Mouse (Mus musculus) hindbrain, embryonic 15.5 days (tissue): ENCODE results near the gene Csdc2. TPM values are rescaled to one million over a fixed set of nuclear protein-coding genes. Genes with fewer than 3 reads are reported as not detected.
"Not testable (repeated sequence)": the region's sequence is repeated elsewhere in the genome, so short reads cannot be mapped to it uniquely, and the experiment has no call there.

Experiments used
- ATAC-seq: fragments of 200-750 bp; cut with Nextera tagmentation; 2 replicates; pipeline ENCODE4 v1.8.0; 2017; ENCODE audit warnings: low read depth, moderate number of reproducible peaks, moderate TSS enrichment; ENCODE audit not compliant: low FRiP score
- H3K27ac ChIP-seq: fragments of 300-500 bp; sonication (generic); replicated peaks from 2 replicates; pipeline ENCODE4 v1.5.1; 2015; ENCODE audit warnings: mild to moderate bottlenecking, inconsistent platforms
- H3K27me3 ChIP-seq: fragments of 300-500 bp; sonication (generic); 2 replicates; pipeline ENCODE4 v1.6.1; 2015; ENCODE audit warnings: control low read depth, inconsistent platforms
- H3K36me3 ChIP-seq: fragments of 300-500 bp; sonication (generic); 2 replicates; pipeline ENCODE4 v1.6.1; 2015; ENCODE audit warnings: control low read depth, inconsistent platforms
- H3K4me1 ChIP-seq: fragments of 300-500 bp; sonication (generic); replicated peaks from 2 replicates; pipeline ENCODE4 v1.6.1; 2015; ENCODE audit warnings: control low read depth, inconsistent platforms
- H3K4me2 ChIP-seq: fragments of 300-500 bp; sonication (generic); 2 replicates; pipeline ENCODE4 v1.6.1; 2015; ENCODE audit warnings: moderate library complexity, mild to moderate bottlenecking, inconsistent platforms
- H3K4me3 ChIP-seq: fragments of 300-500 bp; sonication (generic); 2 replicates; pipeline ENCODE4 v1.5.1; 2015; ENCODE audit warnings: mild to moderate bottlenecking, inconsistent platforms
- H3K9ac ChIP-seq: fragments of 300-500 bp; sonication (generic); 2 replicates; pipeline ENCODE4 v1.6.1; 2015; ENCODE audit warnings: inconsistent platforms
- H3K9me3 ChIP-seq: fragments of 300-500 bp; sonication (generic); 2 replicates; pipeline ENCODE4 v1.6.1; 2016; ENCODE audit warnings: control low read depth, inconsistent platforms
- WGBS: fragments of 180-500 bp; shearing (Covaris S2); methylation state at CpG from one replicate; pipeline ENCODE4 v1.1.7; 2015; 5-methylcytosine and 5-hydroxymethylcytosine counted together
- polyA plus RNA-seq: library from polyadenylated mRNA; unstranded; fragments of >200 nt; fragmentation: Nextera tagmentation; extraction: Ambion mirVana; gene quantifications from 2 replicates; pipeline ENCODE4 v1.2.1, GENCODE M21; 2015

The Csdc2 gene
- polyA plus RNA-seq, 1 experiment from 2014 or later = 253 TPM

- H3K4me2 ChIP-seq = peak within 1 kb of the TSS; percentile 86
- peak within 1 kb of the TSS; percentile 66 for H3K4me3 ChIP-seq
- peaks cover 3% of the 10 kb centered on the region; the same call in 1 of the 2 replicates for H3K36me3 ChIP-seq
- peak; percentile 96 for ATAC-seq
- H3K27me3 ChIP-seq = no peaks in the 10 kb centered on the region
- H3K27ac ChIP-seq = peak within 1 kb of the TSS; percentile 89
- H3K9me3 ChIP-seq = no peaks in the 10 kb centered on the region
- H3K4me1 ChIP-seq = peaks cover 16% of the 10 kb centered on the region
- peak within 1 kb of the TSS; percentile 73 for H3K9ac ChIP-seq
- whole genome bisulfite sequencing = under 1% methylated on average over 75 of the region's 77 CpGs
Measured at GRCm38 (mm10) chr15:81960171-81961077, 23.9 kb downstream of the Csdc2 start, which contains the start of gene Pmm1. Gene Pmm1 (minus strand): TSS chr15:81960930.

GRCm38 (mm10) chr15:81961078-81961451 lies 24.5 kb downstream of the Csdc2 start:
- WGBS = 4% methylated on average over 7 of the region's 8 CpGs
- H3K9ac ChIP-seq = no peak overlapping the region
- H3K9me3 ChIP-seq = no peaks in the 10 kb centered on the region
- H3K27me3 ChIP-seq = no peaks in the 10 kb centered on the region
- H3K4me2 ChIP-seq = peak overlapping the region; percentile 86
- peak overlapping the region; percentile 66 for H3K4me3 ChIP-seq
- no peaks in the 10 kb centered on the region for H3K36me3 ChIP-seq
- no peak; the same call in 1 of the 2 replicates for ATAC-seq
- peak overlapping the region; percentile 89 for H3K27ac ChIP-seq
- H3K4me1 ChIP-seq = peaks cover 16% of the 10 kb centered on the region

- no peak for ATAC-seq
Measured at GRCm38 (mm10) chr15:81964262-81964661, 27.7 kb downstream of the Csdc2 start.

GRCm38 (mm10) chr15:81964980-81965545 lies 28.5 kb downstream of the Csdc2 start:
- H3K4me2 ChIP-seq = no peak overlapping the region
- H3K27ac ChIP-seq = no peak overlapping the region
- no peaks in the 10 kb centered on the region for H3K27me3 ChIP-seq
- peaks cover 3% of the 10 kb centered on the region for H3K4me1 ChIP-seq
- no peak overlapping the region for H3K4me3 ChIP-seq
- ATAC-seq = no peak
- H3K9me3 ChIP-seq = no peaks in the 10 kb centered on the region
- WGBS = 71% methylated on average over 4 of the region's 4 CpGs
- H3K9ac ChIP-seq = no peak overlapping the region
- no peaks in the 10 kb centered on the region for H3K36me3 ChIP-seq

More at GRCm38 (mm10) chr15:81964262-81964661, 27.7 kb downstream of the Csdc2 start:
- no peaks in the 10 kb centered on the region for H3K36me3 ChIP-seq
- WGBS = 62% methylated on average over 1 of the region's 1 CpGs
- no peaks in the 10 kb centered on the region for H3K27me3 ChIP-seq
- H3K4me2 ChIP-seq = no peak overlapping the region
- H3K4me3 ChIP-seq = no peak overlapping the region
- no peak overlapping the region for H3K9ac ChIP-seq
- peaks cover 11% of the 10 kb centered on the region for H3K4me1 ChIP-seq
- no peaks in the 10 kb centered on the region for H3K9me3 ChIP-seq
- no peak overlapping the region for H3K27ac ChIP-seq

- ATAC-seq = no peak
- Histone ChIP-seq H3K4me1 (no peaks in the 10 kb centered on the region), H3K27me3 (no peaks in the 10 kb centered on the region), H3K4me3 (no peak overlapping the region), H3K9me3 (no peaks in the 10 kb centered on the region), H3K9ac (no peak overlapping the region), H3K4me2 (no peak overlapping the region), H3K36me3 (no peaks in the 10 kb centered on the region), H3K27ac (no peak overlapping the region)
- 90% methylated on average over 10 of the region's 14 CpGs for WGBS
Measured at GRCm38 (mm10) chr15:81966062-81966829, 29.7 kb downstream of the Csdc2 start.

- Histone ChIP-seq H3K27ac (no peak overlapping the region), H3K36me3 (no peaks in the 10 kb centered on the region), H3K9ac (no peak overlapping the region), H3K4me3 (no peak overlapping the region), H3K9me3 (0 out of 2 replicates have a peak, but pooled peaks cover 3% of the 10 kb centered on the region), H3K4me2 (no peak overlapping the region), H3K4me1 (no peaks in the 10 kb centered on the region), H3K27me3 (no peaks in the 10 kb centered on the region)
- no peak for ATAC-seq
- WGBS = 94% methylated on average over 5 of the region's 5 CpGs
Measured at GRCm38 (mm10) chr15:81967821-81968220, 31.3 kb downstream of the Csdc2 start.

GRCm38 (mm10) chr15:81968447-81968846 lies 31.9 kb downstream of the Csdc2 start:
- H3K4me2 ChIP-seq = no peak overlapping the region
- ATAC-seq = no peak
- H3K27ac ChIP-seq = no peak overlapping the region
- H3K4me1 ChIP-seq = no peaks in the 10 kb centered on the region
- no peaks in the 10 kb centered on the region for H3K36me3 ChIP-seq
- 63% methylated on average over 2 of the region's 2 CpGs for WGBS
- no peak overlapping the region for H3K4me3 ChIP-seq
- H3K9me3 ChIP-seq = 0 out of 2 replicates have a peak, but pooled peaks cover 6% of the 10 kb centered on the region
- no peaks in the 10 kb centered on the region for H3K27me3 ChIP-seq
- H3K9ac ChIP-seq = no peak overlapping the region

- H3K27ac ChIP-seq = no peak overlapping the region
- H3K4me3 ChIP-seq = no peak overlapping the region
- ATAC-seq = no peak
- WGBS = 81% methylated on average over 7 of the region's 7 CpGs
- no peaks in the 10 kb centered on the region for H3K36me3 ChIP-seq
- no peaks in the 10 kb centered on the region for H3K4me1 ChIP-seq
- no peaks in the 10 kb centered on the region for H3K27me3 ChIP-seq
- no peak overlapping the region for H3K4me2 ChIP-seq
- H3K9ac ChIP-seq = no peak overlapping the region
- H3K9me3 ChIP-seq = 0 out of 2 replicates have a peak, but pooled peaks cover 6% of the 10 kb centered on the region
Measured at GRCm38 (mm10) chr15:81969173-81969572, 32.6 kb downstream of the Csdc2 start.

- not testable (repeated sequence) for ATAC-seq, H3K9me3 ChIP-seq
- WGBS = 74% methylated on average over 6 of the region's 6 CpGs
Measured at GRCm38 (mm10) chr15:81969635-81970034, 33.1 kb downstream of the Csdc2 start.

GRCm38 (mm10) chr15:81970498-81970897 lies 33.9 kb downstream of the Csdc2 start:
- not testable (repeated sequence) for H3K27ac ChIP-seq, H3K9me3 ChIP-seq, H3K36me3 ChIP-seq, H3K4me1 ChIP-seq, ATAC-seq, H3K27me3 ChIP-seq, H3K4me3 ChIP-seq, H3K9ac ChIP-seq, H3K4me2 ChIP-seq
- 87% methylated on average over 4 of the region's 4 CpGs for WGBS

More at GRCm38 (mm10) chr15:81969635-81970034, 33.1 kb downstream of the Csdc2 start:
- not testable (repeated sequence) for H3K9ac ChIP-seq, H3K4me2 ChIP-seq, H3K36me3 ChIP-seq, H3K4me1 ChIP-seq, H3K27me3 ChIP-seq, H3K27ac ChIP-seq, H3K4me3 ChIP-seq

- not testable (repeated sequence) for H3K4me2 ChIP-seq, H3K36me3 ChIP-seq, ATAC-seq, H3K9me3 ChIP-seq, H3K4me1 ChIP-seq, H3K27ac ChIP-seq, H3K27me3 ChIP-seq, H3K4me3 ChIP-seq, H3K9ac ChIP-seq
- 92% methylated on average over 8 of the region's 8 CpGs for WGBS
Measured at GRCm38 (mm10) chr15:81975156-81975555, 38.6 kb downstream of the Csdc2 start.

GRCm38 (mm10) chr15:81980321-81980720 lies 43.8 kb downstream of the Csdc2 start, which contains the start of gene 1700029P11Rik:
Gene 1700029P11Rik (plus strand): TSS chr15:81980540.
- WGBS = 97% methylated on average over 23 of the region's 23 CpGs
- ATAC-seq = no peak

More at GRCm38 (mm10) chr15:81980321-81980720, 43.8 kb downstream of the Csdc2 start, which contains the start of gene 1700029P11Rik:
- no peak within 1 kb of the TSS for H3K9ac ChIP-seq
- no peak within 1 kb of the TSS for H3K4me2 ChIP-seq
- H3K27ac ChIP-seq = no peak within 1 kb of the TSS
- H3K9me3 ChIP-seq = no peaks in the 10 kb centered on the region
- H3K4me3 ChIP-seq = no peak within 1 kb of the TSS
- H3K4me1 ChIP-seq = no peaks in the 10 kb centered on the region
- no peaks in the 10 kb centered on the region for H3K36me3 ChIP-seq
- H3K27me3 ChIP-seq = no peaks in the 10 kb centered on the region
